Mouse (Mus musculus) liver, adult 2 months (tissue): ENCODE measurements around the gene Hsd11b2.

Experiments used
- CTCF ChIP-seq: fragments of 200-500 bp; IDR thresholded peaks from 2 replicates; pipeline ENCODE4 v1.5.1; 2011; ENCODE audit warnings: low read depth, low read length, control low read depth
- POLR2A ChIP-seq: fragments of 200-500 bp; IDR thresholded peaks from 2 replicates; pipeline ENCODE4 v1.6.1; 2011; ENCODE audit warnings: low read length, control low read depth; ENCODE audit not compliant: insufficient read depth; ENCODE audit errors: extremely low read depth

DNA sequence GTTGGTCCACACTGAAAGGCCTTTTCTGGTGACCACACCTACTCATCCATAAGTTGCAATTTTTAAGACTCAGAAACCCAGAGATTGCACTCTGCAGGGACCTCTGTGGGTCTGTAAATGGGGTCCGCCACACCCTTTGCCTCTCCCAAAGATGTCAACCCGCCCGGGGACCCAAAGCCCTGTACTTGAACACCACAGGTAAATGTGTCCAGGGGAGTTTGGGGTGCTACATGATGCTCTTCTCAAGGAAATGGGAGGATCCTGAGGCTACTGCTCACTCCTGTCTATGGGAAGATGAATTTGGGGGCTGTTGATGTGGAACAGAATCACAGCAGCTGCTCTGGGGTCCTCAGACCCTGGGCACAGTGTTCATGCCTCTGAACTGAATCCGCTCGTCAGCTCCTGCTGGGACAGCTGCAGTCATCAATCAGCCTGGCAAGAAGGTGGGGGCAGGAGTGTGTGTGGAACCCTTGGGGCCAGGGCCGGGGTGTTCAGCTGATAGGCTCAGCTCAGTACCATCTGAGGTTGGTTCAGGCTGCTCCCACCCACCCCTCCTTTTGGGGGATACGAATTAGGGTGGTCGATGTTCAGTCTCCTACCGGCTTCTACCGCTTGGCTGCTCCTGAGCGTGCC, 47.8 kb upstream of the Hsd11b2 start:
- TF ChIP-seq CTCF (no peak), POLR2A (no peak)
